Mouse (Mus musculus) stomach, postnatal 0 days (tissue): ENCODE measurements at regions not wholly inside any gene's neighbourhood (a gene's known extent, or its start where the extent isn't known, plus 50 kb on each side); places are given as distances from the start of the nearest gene placed in this dataset.

Experiments
- CTCF ChIP-seq: IDR thresholded peaks from 2 replicates; pipeline ENCODE4 v1.5.1; 2016; ENCODE audit warnings: antibody characterized with exemption, low read depth, mild to moderate bottlenecking, moderate library complexity
- EP300 ChIP-seq: optimal IDR thresholded peaks from 2 replicates; pipeline ENCODE3; 2016; ENCODE audit warnings: antibody characterized with exemption

DNA sequence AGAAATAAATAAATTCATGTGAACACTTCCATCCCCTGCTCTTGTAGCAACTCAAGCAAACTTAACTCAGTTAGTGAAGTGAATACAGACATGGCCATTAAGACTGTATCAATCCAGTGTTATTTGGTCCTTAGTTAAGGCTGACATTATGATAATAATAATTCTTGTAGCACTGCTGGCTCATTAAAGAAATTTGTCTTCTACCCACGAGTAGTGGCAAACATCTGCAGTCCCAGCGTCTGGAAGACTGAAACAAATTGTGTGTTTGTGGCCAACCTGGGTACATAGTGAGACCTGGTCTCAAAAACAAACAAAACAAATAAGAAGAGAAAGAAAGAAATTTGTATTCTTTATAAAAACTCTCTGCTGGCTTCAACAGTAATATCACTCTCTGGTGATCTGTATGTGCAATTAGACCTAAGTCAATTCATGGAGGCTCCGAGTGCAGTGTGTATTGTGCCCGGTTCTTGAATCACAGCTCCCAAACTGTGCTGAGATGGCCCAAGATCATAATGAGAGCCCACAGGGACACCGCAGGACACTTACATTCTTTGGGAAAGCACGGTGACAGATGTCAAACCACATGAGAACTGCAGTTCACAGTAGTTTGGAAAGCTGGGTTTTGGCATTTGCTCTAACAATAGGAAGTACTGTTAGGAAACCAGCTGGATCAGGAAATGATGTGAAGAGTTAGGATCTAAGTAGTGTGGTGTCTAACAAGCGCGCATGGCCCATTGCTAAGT lies 376.9 kb upstream of the Kif2a start:
- TF ChIP-seq CTCF, result no peak
- TF ChIP-seq EP300, result no peak
